Mouse (Mus musculus) cerebellum, adult 2 months (tissue): Measurements from ENCODE around the gene Alkbh7. TPM values are rescaled to one million over a fixed set of nuclear protein-coding genes. Genes with fewer than 3 reads are reported as not detected.

Experiments used
- DNase-seq, 2 experiments: peaks; one replicate each; pipeline ENCODE4 v3.0.0; 2021
- H3K27ac ChIP-seq: fragments of 200-500 bp; 2 replicates; pipeline ENCODE4 v1.5.1; 2012; ENCODE audit warnings: low read length, control low read depth, inconsistent platforms; ENCODE audit not compliant: insufficient read depth
- H3K27me3 ChIP-seq: fragments of 200-500 bp; 2 replicates; pipeline ENCODE4 v1.6.1; 2012; ENCODE audit warnings: inconsistent platforms, mild to moderate bottlenecking, low read length, moderate library complexity; ENCODE audit not compliant: control insufficient read depth, insufficient read depth
- H3K4me1 ChIP-seq: fragments of 200-500 bp; 2 replicates; pipeline ENCODE4 v1.6.1; 2011; ENCODE audit warnings: low read length; ENCODE audit not compliant: control insufficient read depth, insufficient read depth
- H3K4me3 ChIP-seq: fragments of 200-500 bp; replicated peaks from 2 replicates; pipeline ENCODE3; 2011; ENCODE audit warnings: mild to moderate bottlenecking, low read depth, low read length, control low read depth; ENCODE audit not compliant: insufficient read depth
- CTCF ChIP-seq: fragments of 200-500 bp; IDR thresholded peaks from 2 replicates; pipeline ENCODE4 v1.5.1; 2011; ENCODE audit warnings: low read depth, mild to moderate bottlenecking, control low read depth, low read length, moderate library complexity, borderline replicate concordance; ENCODE audit not compliant: insufficient read depth
- POLR2A ChIP-seq: fragments of 200-500 bp; IDR thresholded peaks from 2 replicates; pipeline ENCODE4 v1.6.1; 2011; ENCODE audit warnings: low read length, control low read depth, borderline replicate concordance; ENCODE audit not compliant: insufficient read depth
- WGBS: fragments of 180-500 bp; shearing (Covaris S2); methylation state at CpG from one replicate; pipeline ENCODE4 v1.1.7; 2018; 5-methylcytosine and 5-hydroxymethylcytosine counted together
- polyA plus RNA-seq: library from polyadenylated mRNA; depleted of rRNA; stranded (reverse); fragments of >200 nt; gene quantifications from 2 replicates; pipeline ENCODE4 v1.2.3, GENCODE M21; 2012

Alkbh7 gene
- polyA plus RNA-seq, 1 experiment, result 56.7 TPM

DNA sequence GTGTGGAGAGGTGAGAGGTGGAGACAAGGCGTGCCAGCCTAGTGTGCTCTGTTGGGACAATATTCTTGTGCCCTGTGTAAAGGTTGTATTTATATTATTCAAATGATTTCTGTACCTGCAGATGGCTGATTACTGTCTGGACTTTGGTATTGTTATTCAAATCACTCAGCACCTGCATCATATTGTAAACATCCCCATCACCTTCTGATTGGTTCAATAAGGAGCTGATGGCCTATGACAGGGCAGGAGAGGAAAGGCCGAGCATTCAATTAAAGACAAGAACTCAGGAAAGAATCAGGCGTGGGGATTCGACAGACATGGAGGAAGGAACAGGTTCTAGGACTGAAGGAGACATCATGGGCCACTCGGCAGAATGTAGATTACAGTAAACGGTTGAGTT, 33.5 kb upstream of the Alkbh7 start:
- DNase-seq, result no peak
- H3K4me1 ChIP-seq, result no peaks in the 10 kb centered on the region
- no peak for TF ChIP-seq POLR2A
- TF ChIP-seq CTCF, result no peak
- no peak overlapping the region for H3K4me3 ChIP-seq
- H3K27me3 ChIP-seq, result no peaks in the 10 kb centered on the region
- 81% methylated on average over 6 of the region's 6 CpGs for WGBS
- no peak overlapping the region for H3K27ac ChIP-seq

- TF ChIP-seq POLR2A, result no peak
- no peak for TF ChIP-seq CTCF
- DNase-seq, result no peak
- WGBS, result 32% methylated on average over 3 of the region's 3 CpGs
These were observed 27.8 kb upstream of the Alkbh7 start for GRCm38 (mm10) chr17:56969321-56969720.

DNA sequence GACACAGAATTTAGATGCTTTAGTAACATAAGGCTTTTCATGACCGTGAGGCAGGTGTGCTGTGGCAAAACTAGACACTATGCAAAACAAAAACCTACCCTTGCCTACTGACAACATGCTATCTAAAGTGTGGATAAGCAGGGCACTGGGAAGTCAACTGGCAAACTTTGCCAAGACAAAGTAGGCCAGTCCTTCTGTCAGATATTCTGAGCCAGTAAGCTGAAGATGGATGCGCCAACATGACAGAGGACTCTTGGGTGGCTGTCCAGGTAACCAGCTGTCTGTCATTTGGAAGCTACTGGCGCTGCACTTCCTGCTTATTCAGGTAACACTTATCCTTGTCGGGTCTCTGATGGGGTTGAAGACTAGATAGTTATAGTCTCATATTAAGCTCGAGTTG, 27.1 kb upstream of the Alkbh7 start:
- no peaks in the 10 kb centered on the region for H3K4me1 ChIP-seq
- no peak for DNase-seq
- no peak overlapping the region for H3K4me3 ChIP-seq
- H3K27ac ChIP-seq, result no peak overlapping the region
- H3K27me3 ChIP-seq, result no peaks in the 10 kb centered on the region
- TF ChIP-seq POLR2A (no peak), CTCF (no peak)
- WGBS, result 27% methylated on average over 5 of the region's 5 CpGs

More at GRCm38 (mm10) chr17:56969321-56969720, 27.8 kb upstream of the Alkbh7 start:
- H3K27me3 ChIP-seq, result no peaks in the 10 kb centered on the region
- no peaks in the 10 kb centered on the region for H3K4me1 ChIP-seq
- H3K27ac ChIP-seq, result no peak overlapping the region
- no peak overlapping the region for H3K4me3 ChIP-seq

DNA sequence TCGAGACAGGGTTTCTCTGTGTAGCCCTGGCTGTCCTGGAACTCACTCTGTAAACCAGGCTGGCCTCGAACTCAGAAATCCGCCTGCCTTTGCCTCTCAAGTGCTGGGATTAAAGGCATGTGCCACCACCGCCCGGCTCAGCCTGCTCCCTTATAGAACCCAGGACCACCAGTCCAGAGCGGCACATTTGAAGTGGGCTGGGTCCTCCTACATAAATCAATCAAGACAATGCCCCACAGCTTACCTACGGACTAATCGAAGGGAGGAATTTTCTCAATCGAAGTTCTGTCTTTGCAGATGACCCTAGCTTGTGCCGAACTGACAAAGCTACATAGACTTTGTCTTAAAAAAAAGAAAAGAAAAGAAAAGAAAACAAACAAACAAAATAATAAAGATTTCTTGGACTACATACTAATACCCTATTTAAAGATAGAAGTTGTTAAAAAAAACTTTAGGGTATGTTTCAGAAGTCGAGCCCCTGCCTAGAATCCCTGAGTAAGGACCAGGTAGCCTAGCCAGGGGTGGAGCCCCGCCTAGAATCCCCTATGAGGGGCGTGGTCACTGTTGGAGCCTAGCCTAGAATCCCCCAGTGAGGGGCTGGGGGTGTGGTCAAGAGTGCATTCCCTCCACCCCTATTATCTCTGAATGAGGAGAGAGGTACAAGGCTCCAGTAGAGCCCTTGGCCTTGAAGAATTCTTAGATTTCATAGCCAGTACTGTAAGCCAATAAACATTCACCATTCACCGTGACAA, 23.0 kb upstream of the Alkbh7 start:
- H3K27me3 ChIP-seq, result no peaks in the 10 kb centered on the region
- no peaks in the 10 kb centered on the region for H3K4me1 ChIP-seq
- no peak overlapping the region for H3K27ac ChIP-seq
- no peak for DNase-seq
- TF ChIP-seq CTCF (no peak), POLR2A (no peak)
- no peak overlapping the region for H3K4me3 ChIP-seq
- 68% methylated on average over 14 of the region's 14 CpGs for WGBS

GRCm38 (mm10) chr17:56974708-56975240, 22.4 kb upstream of the Alkbh7 start:
- H3K4me3 ChIP-seq, result no peak overlapping the region
- H3K27ac ChIP-seq, result no peak overlapping the region
- no peak for DNase-seq
- H3K27me3 ChIP-seq, result no peaks in the 10 kb centered on the region
- WGBS, result 77% methylated on average over 5 of the region's 5 CpGs
- TF ChIP-seq POLR2A (no peak), CTCF (no peak)
- H3K4me1 ChIP-seq, result no peaks in the 10 kb centered on the region

DNA sequence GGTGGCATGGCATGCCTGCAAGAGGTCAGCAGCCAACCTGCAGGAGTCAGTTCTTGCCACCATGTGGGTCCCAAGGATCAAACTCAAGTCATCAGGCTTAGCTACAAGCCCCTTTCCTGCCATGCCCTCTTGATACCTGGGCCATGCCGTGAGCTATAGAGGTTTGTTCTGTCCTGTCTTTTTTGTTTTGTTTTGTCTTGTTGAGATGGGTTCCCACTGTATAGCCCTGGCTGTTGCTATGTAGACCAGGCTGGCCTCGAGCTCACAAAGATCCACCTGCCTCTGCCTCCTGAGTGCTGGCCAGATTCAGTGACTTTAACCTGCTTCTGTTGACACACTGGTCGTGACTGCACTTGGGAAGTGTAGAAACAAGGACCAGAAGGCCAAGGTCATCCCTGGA, 21.7 kb upstream of the Alkbh7 start:
- Histone ChIP-seq H3K27me3 (no peaks in the 10 kb centered on the region), H3K4me1 (no peaks in the 10 kb centered on the region), H3K4me3 (no peak overlapping the region), H3K27ac (no peak overlapping the region)
- TF ChIP-seq CTCF (no peak), POLR2A (no peak)
- DNase-seq, result no peak
- WGBS, result 79% methylated on average over 3 of the region's 3 CpGs

DNA sequence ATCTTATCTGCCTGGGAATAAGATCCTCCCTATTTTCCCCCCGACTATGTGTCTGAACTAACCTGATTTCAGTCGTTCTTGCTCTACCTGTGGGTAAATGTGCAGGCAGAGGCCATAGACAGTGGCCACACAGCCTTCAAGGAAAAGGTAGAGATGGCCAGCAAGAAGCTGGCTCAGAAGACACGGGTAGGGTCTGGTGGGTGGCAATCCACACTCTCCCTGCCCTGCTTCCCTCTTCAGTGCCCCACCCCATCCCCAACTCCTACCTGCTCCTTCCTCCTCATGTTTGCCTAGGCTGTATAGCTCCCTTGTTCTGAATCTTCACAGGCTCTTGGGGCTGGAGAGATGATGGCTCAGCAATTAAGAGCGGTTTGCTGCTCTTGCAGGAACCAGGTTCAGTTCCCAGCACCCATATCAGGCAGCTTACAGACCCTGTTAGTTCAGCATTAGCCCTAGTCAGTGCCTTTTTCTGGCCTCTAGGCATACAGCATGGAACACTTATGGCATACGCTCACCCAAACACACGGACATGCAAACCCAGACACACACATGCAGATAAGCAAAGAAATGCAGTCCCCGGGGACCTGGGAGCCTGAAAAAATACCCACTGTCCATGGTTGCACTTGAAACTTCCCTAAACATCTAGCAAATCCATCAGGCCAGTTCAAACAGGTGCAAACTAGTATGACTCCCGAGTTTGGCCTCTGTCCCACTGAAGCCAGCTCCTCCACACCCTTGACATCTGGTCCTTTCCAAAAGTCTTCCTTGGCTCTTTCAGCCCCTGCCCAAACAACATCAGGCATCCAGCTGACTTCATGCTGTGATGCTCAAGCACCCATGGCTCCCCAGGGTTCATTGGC, 20.4 kb upstream of the Alkbh7 start:
- H3K27me3 ChIP-seq, result no peaks in the 10 kb centered on the region
- H3K4me3 ChIP-seq, result no peak overlapping the region
- WGBS, result 67% methylated on average over 8 of the region's 8 CpGs
- no peak overlapping the region for H3K27ac ChIP-seq
- TF ChIP-seq CTCF (no peak), POLR2A (no peak)
- no peaks in the 10 kb centered on the region for H3K4me1 ChIP-seq
- no peak for DNase-seq
